ENCODE assay signal across 20 mouse cellular contexts in the genomic region with DNA sequence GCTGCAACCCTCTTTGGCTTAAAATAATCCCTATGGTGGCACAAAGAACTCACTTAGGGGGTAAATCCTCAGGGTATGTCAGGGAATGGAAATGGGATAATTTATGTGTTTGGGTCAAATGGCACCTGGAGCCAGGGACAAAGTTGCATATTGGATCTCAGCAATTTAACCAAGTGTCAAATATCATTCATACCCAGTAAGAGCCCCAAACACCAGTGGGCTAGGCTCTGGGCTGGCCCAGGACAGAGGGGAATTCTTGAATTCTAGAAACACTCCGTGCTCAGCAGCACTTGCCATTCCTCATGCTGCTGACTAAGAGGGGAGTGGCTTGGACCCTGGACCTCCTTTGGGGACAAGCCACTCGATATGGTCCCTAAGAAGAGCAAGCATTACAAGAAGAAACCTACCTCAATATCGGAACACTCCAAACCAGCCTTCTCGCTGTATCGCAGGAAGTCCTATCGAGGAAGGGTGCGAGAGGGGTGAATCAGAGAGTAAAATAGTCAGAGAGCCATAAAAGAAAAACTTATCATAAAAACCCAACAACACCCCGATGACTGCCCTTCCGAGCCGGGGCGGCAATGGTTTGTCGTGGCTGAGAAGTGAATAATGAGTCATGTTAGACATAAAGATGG.
DNase-seq lines count a peak whose midpoint lies in the region; ATAC-seq and TF ChIP-seq lines count a peak whose summit lies in the region.
"Had no signal": no experiment of that assay in that cellular context is flagged by ENCODE, and none has a peak within 500 bp of the region (broad histone marks: within the 10 kb centered on the region; RNA-seq: fewer than 3 reads in every experiment).

No protein-coding gene starts in this region.

- H3K27ac ChIP-seq in gastrocnemius, adult 2 months: peak overlapping the region; percentile 28
- H3K27ac ChIP-seq in heart, embryonic 15.5 days: peak overlapping the region; percentile 50; the same call in 1 of the 2 replicates
- peak overlapping the region; percentile 90 for H3K27ac ChIP-seq in liver, embryonic 13.5 days
- H3K27ac ChIP-seq in stomach, embryonic 16.5 days (ENCODE audit: low read length): peak overlapping the region; percentile 14; the same call in 1 of the 2 replicates
- H3K27ac ChIP-seq: midbrain, embryonic 12.5 days; neural tube, embryonic 15.5 days had no signal

- H3K36me3 ChIP-seq in heart, embryonic 15.5 days: peaks cover 39% of the 10 kb centered on the region
- peaks cover 5% of the 10 kb centered on the region; the same call in 1 of the 2 replicates for H3K36me3 ChIP-seq in liver, embryonic 13.5 days
- H3K36me3 ChIP-seq in stomach, embryonic 16.5 days (ENCODE audit: control insufficient read depth, insufficient read depth, low read length): peaks cover 2% of the 10 kb centered on the region; the same call in 1 of the 2 replicates

- no peak for ATAC-seq in heart, embryonic 15.5 days (replicated peaks; ENCODE audit: insufficient number of reproducible peaks, insufficient read depth, low FRiP score, low read depth)
- no peak for ATAC-seq in liver, embryonic 13.5 days (ENCODE audit: low read depth)
- no peak for ATAC-seq in stomach, embryonic 16.5 days (ENCODE audit: insufficient read depth, low FRiP score)
- ATAC-seq: forebrain, postnatal 0 days had no signal

- WGBS in heart, embryonic 15.5 days: 85% methylated on average over 12 of the region's 12 CpGs
- WGBS in liver, embryonic 13.5 days (ENCODE audit: insufficient replicate concordance): 64% methylated on average over 12 of the region's 12 CpGs
- WGBS in stomach, embryonic 16.5 days: 81% methylated on average over 12 of the region's 12 CpGs

- H3K9ac ChIP-seq in heart, embryonic 15.5 days: no peak overlapping the region
- H3K9ac ChIP-seq in liver, embryonic 13.5 days: peak overlapping the region; percentile 60
- no peak overlapping the region for H3K9ac ChIP-seq in stomach, embryonic 16.5 days (ENCODE audit: low read length)
- H3K9ac ChIP-seq: forebrain, postnatal 0 days; midbrain, embryonic 12.5 days; neural tube, embryonic 15.5 days had no signal

- no peaks in the 10 kb centered on the region for H3K27me3 ChIP-seq in heart, embryonic 15.5 days
- no peaks in the 10 kb centered on the region for H3K27me3 ChIP-seq in liver, embryonic 13.5 days
- no peaks in the 10 kb centered on the region for H3K27me3 ChIP-seq in stomach, embryonic 16.5 days (ENCODE audit: control insufficient read depth, insufficient read depth, low read length)
- H3K27me3 ChIP-seq: midbrain, embryonic 12.5 days; neural tube, embryonic 15.5 days had no signal

- no peak for DNase-seq in gastrocnemius, adult 2 months
- DNase-seq in gastrocnemius, adult 8-10 months (ENCODE audit: low spot score in 2 of 2): no peak
- DNase-seq in heart, postnatal 14 days: no peak
- peak; percentile 54 for DNase-seq in liver, embryonic 13.5 days
- DNase-seq in kidney, adult 18-20 months: no peak
- DNase-seq in ovary, postnatal 10 days (ENCODE audit: low spot score): no peak
- DNase-seq: adrenal gland, postnatal 10 days; cerebellum, adult 11 months; cerebellum, postnatal 14 days; forebrain, postnatal 0 days; gastrocnemius, postnatal 10 days; layer of hippocampus, postnatal 36 days; lung, adult 2 months; lung, postnatal 36 days; retina, postnatal 1 day; thymus, adult 2 months had no signal

- TF ChIP-seq CTCF in gastrocnemius, adult 2 months (IDR thresholded peaks at IDR 0.05): no peak

- H3K9me3 ChIP-seq in heart, embryonic 15.5 days (replicated peaks): no peaks in the 10 kb centered on the region
- H3K9me3 ChIP-seq in liver, embryonic 13.5 days (replicated peaks): no peaks in the 10 kb centered on the region
- H3K9me3 ChIP-seq in stomach, embryonic 16.5 days (replicated peaks; ENCODE audit: control insufficient read depth, low read length): no peaks in the 10 kb centered on the region
- H3K9me3 ChIP-seq: midbrain, embryonic 12.5 days; neural tube, embryonic 15.5 days had no signal

- intact Hi-C loops in gastrocnemius, adult 2 months (cut with DNase I): no loop called here
- intact Hi-C loops in heart, postnatal 14 days (cut with DNase I): no loop called here

- H3K4me2 ChIP-seq in heart, embryonic 15.5 days: no peak overlapping the region
- peak overlapping the region; percentile 71 for H3K4me2 ChIP-seq in liver, embryonic 13.5 days
- no peak overlapping the region for H3K4me2 ChIP-seq in stomach, embryonic 16.5 days (ENCODE audit: low read depth, low read length)
- H3K4me2 ChIP-seq: midbrain, embryonic 12.5 days; neural tube, embryonic 15.5 days had no signal

- peaks cover 48% of the 10 kb centered on the region for H3K4me1 ChIP-seq in heart, embryonic 15.5 days (replicated peaks)
- H3K4me1 ChIP-seq in liver, embryonic 13.5 days (replicated peaks): peaks cover 85% of the 10 kb centered on the region
- peaks cover 8% of the 10 kb centered on the region; the same call in 1 of the 2 replicates for H3K4me1 ChIP-seq in stomach, embryonic 16.5 days (ENCODE audit: control insufficient read depth, insufficient read depth, low read length)
- H3K4me1 ChIP-seq: midbrain, embryonic 12.5 days; neural tube, embryonic 15.5 days had no signal

- no peak overlapping the region for H3K4me3 ChIP-seq in gastrocnemius, adult 2 months
- H3K4me3 ChIP-seq in heart, embryonic 15.5 days: no peak overlapping the region
- peak overlapping the region; percentile 43 for H3K4me3 ChIP-seq in liver, embryonic 13.5 days (replicated peaks)
- no peak overlapping the region for H3K4me3 ChIP-seq in stomach, embryonic 16.5 days (replicated peaks; ENCODE audit: low read length)
- H3K4me3 ChIP-seq: midbrain, embryonic 12.5 days; neural tube, embryonic 15.5 days had no signal

Comparison
In these comparisons a context has a peak if more than half of its experiments do, and no peak if none do; other contexts are left out.
1. H3K27ac ChIP-seq: peak in every context shown above with its lines; median percentile 90 in liver, embryonic 13.5 days; 50 in heart, embryonic 15.5 days; 28 in gastrocnemius, adult 2 months; 14 in stomach, embryonic 16.5 days.